Mouse (Mus musculus): ENCODE data around the gene Lap3. TPM values are rescaled to one million over a fixed set of nuclear protein-coding genes. Genes with fewer than 3 reads are reported as not detected.

Gene Lap3
- polyA plus RNA-seq (2016; fragmentation: Nextera tagmentation; extraction: Ambion mirVana): 72.5 and 73.7 TPM in 2 replicates

GRCm38 (mm10) chr5:45493191-45494092 lies at the start of gene Lap3:
Gene Lap3, plus strand, starts transcription at chr5:45493374.
- Histone ChIP-seq H3K4me1 (replicated peaks) (peaks cover 9% of the 10 kb centered on the region), H3K27me3 (replicated peaks) (peaks cover 13% of the 10 kb centered on the region), H3K9me3 (replicated peaks) (no peaks in the 10 kb centered on the region), H3K4me3 (peak within 1 kb of the TSS; percentile 72), H3K9ac (peak within 1 kb of the TSS; percentile 83), H3K4me2 (peak within 1 kb of the TSS; percentile 87), H3K27ac (ENCODE audit: poor library complexity, severe bottlenecking) (peak within 1 kb of the TSS; percentile 61; the same call in 1 of the 2 replicates), H3K36me3 (peaks cover 20% of the 10 kb centered on the region)
- peak; percentile 97 for ATAC-seq (ENCODE audit: insufficient number of reproducible peaks, low FRiP score)
- WGBS: under 1% methylated on average over 78 of the region's 78 CpGs

- no peak for ATAC-seq (ENCODE audit: insufficient number of reproducible peaks, low FRiP score)
- WGBS: 83% methylated on average over 8 of the region's 8 CpGs
- H3K36me3 ChIP-seq: peaks cover 29% of the 10 kb centered on the region
These were observed 48.9 kb upstream of the Lap3 start for GRCm38 (mm10) chr5:45444130-45444832.

GRCm38 (mm10) chr5:45448676-45449075 lies 44.5 kb upstream of the Lap3 start:
- no peak overlapping the region for H3K27ac ChIP-seq (ENCODE audit: poor library complexity, severe bottlenecking)
- 0 out of 2 replicates have a peak overlapping the region, but pooled peaks have one; percentile 81 for H3K9ac ChIP-seq
- WGBS: 46% methylated on average over 5 of the region's 5 CpGs
- H3K27me3 ChIP-seq (replicated peaks): 0 out of 2 replicates have a peak, but pooled peaks cover 6% of the 10 kb centered on the region
- no peaks in the 10 kb centered on the region for H3K9me3 ChIP-seq (replicated peaks)
- no peak for ATAC-seq (ENCODE audit: insufficient number of reproducible peaks, low FRiP score)
- H3K36me3 ChIP-seq: peaks cover 15% of the 10 kb centered on the region
- H3K4me3 ChIP-seq: peak overlapping the region; percentile 67
- peak overlapping the region; percentile 87 for H3K4me2 ChIP-seq
- H3K4me1 ChIP-seq (replicated peaks): peaks cover 10% of the 10 kb centered on the region

More at GRCm38 (mm10) chr5:45444130-45444832, 48.9 kb upstream of the Lap3 start:
- H3K4me3 ChIP-seq: no peak overlapping the region
- no peak overlapping the region for H3K27ac ChIP-seq (ENCODE audit: poor library complexity, severe bottlenecking)
- no peaks in the 10 kb centered on the region for H3K9me3 ChIP-seq (replicated peaks)
- peaks cover 9% of the 10 kb centered on the region for H3K4me1 ChIP-seq (replicated peaks)
- H3K9ac ChIP-seq: no peak overlapping the region
- H3K4me2 ChIP-seq: no peak overlapping the region
- no peaks in the 10 kb centered on the region for H3K27me3 ChIP-seq (replicated peaks)

GRCm38 (mm10) chr5:45449206-45449605 lies 44.0 kb upstream of the Lap3 start:
- Histone ChIP-seq H3K27me3 (replicated peaks) (peaks cover 8% of the 10 kb centered on the region; the same call in 1 of the 2 replicates), H3K36me3 (peaks cover 10% of the 10 kb centered on the region), H3K9ac (peak overlapping the region; percentile 81; the same call in 1 of the 2 replicates), H3K4me2 (peak overlapping the region; percentile 87), H3K4me3 (peak overlapping the region; percentile 67), H3K27ac (ENCODE audit: poor library complexity, severe bottlenecking) (no peak overlapping the region), H3K4me1 (replicated peaks) (peaks cover 10% of the 10 kb centered on the region), H3K9me3 (replicated peaks) (no peaks in the 10 kb centered on the region)
- 1% methylated on average over 8 of the region's 8 CpGs for WGBS
- no peak for ATAC-seq (ENCODE audit: insufficient number of reproducible peaks, low FRiP score)

GRCm38 (mm10) chr5:45449831-45450716 lies 43.1 kb upstream of the Lap3 start, which contains the start of gene Qdpr:
Gene Qdpr, minus strand, starts transcription at chr5:45450236.
- H3K4me2 ChIP-seq: peak within 1 kb of the TSS; percentile 87
- H3K9ac ChIP-seq: peak within 1 kb of the TSS; percentile 81
- H3K27me3 ChIP-seq (replicated peaks): peaks cover 10% of the 10 kb centered on the region; the same call in 1 of the 2 replicates
- peak; percentile 100 for ATAC-seq (ENCODE audit: insufficient number of reproducible peaks, low FRiP score)
- peak within 1 kb of the TSS; percentile 75 for H3K27ac ChIP-seq (ENCODE audit: poor library complexity, severe bottlenecking)
- under 1% methylated on average over 69 of the region's 70 CpGs for WGBS
- H3K36me3 ChIP-seq: peaks cover 5% of the 10 kb centered on the region
- peaks cover 10% of the 10 kb centered on the region for H3K4me1 ChIP-seq (replicated peaks)
- peak within 1 kb of the TSS; percentile 67 for H3K4me3 ChIP-seq
- H3K9me3 ChIP-seq (replicated peaks): no peaks in the 10 kb centered on the region

GRCm38 (mm10) chr5:45453451-45453850 lies 39.7 kb upstream of the Lap3 start, which contains the start of gene Clrn2:
Gene Clrn2, plus strand, starts transcription at chr5:45453751.
- no peaks in the 10 kb centered on the region for H3K9me3 ChIP-seq (replicated peaks)

GRCm38 (mm10) chr5:45454456-45454855 lies 38.7 kb upstream of the Lap3 start:
- 37% methylated on average over 9 of the region's 9 CpGs for WGBS
- no peak overlapping the region for H3K4me3 ChIP-seq
- H3K27ac ChIP-seq (ENCODE audit: poor library complexity, severe bottlenecking): no peak overlapping the region
- H3K36me3 ChIP-seq: no peaks in the 10 kb centered on the region
- H3K9me3 ChIP-seq (replicated peaks): no peaks in the 10 kb centered on the region
- no peak for ATAC-seq (ENCODE audit: insufficient number of reproducible peaks, low FRiP score)
- H3K27me3 ChIP-seq (replicated peaks): peaks cover 10% of the 10 kb centered on the region; the same call in 1 of the 2 replicates
- no peak overlapping the region for H3K4me2 ChIP-seq
- H3K9ac ChIP-seq: no peak overlapping the region
- H3K4me1 ChIP-seq (replicated peaks): no peaks in the 10 kb centered on the region

More at GRCm38 (mm10) chr5:45453451-45453850, 39.7 kb upstream of the Lap3 start, which contains the start of gene Clrn2:
- 75% methylated on average over 6 of the region's 6 CpGs for WGBS
- Histone ChIP-seq H3K4me3 (no peak within 1 kb of the TSS), H3K4me2 (no peak within 1 kb of the TSS), H3K4me1 (replicated peaks) (peaks cover 9% of the 10 kb centered on the region), H3K36me3 (no peaks in the 10 kb centered on the region), H3K27ac (ENCODE audit: poor library complexity, severe bottlenecking) (no peak within 1 kb of the TSS), H3K27me3 (replicated peaks) (peaks cover 10% of the 10 kb centered on the region; the same call in 1 of the 2 replicates), H3K9ac (no peak within 1 kb of the TSS)
- no peak for ATAC-seq (ENCODE audit: insufficient number of reproducible peaks, low FRiP score)

- H3K36me3 ChIP-seq: no peaks in the 10 kb centered on the region
- H3K4me2 ChIP-seq: no peak overlapping the region
- H3K4me1 ChIP-seq (replicated peaks): no peaks in the 10 kb centered on the region
- no peak for ATAC-seq (ENCODE audit: insufficient number of reproducible peaks, low FRiP score)
- H3K27me3 ChIP-seq (replicated peaks): peaks cover 14% of the 10 kb centered on the region
- H3K9me3 ChIP-seq (replicated peaks): no peaks in the 10 kb centered on the region
- no peak overlapping the region for H3K27ac ChIP-seq (ENCODE audit: poor library complexity, severe bottlenecking)
- 27% methylated on average over 7 of the region's 7 CpGs for WGBS
- H3K9ac ChIP-seq: no peak overlapping the region
- no peak overlapping the region for H3K4me3 ChIP-seq
These were observed 20.2 kb upstream of the Lap3 start for GRCm38 (mm10) chr5:45472880-45473450.

GRCm38 (mm10) chr5:45473521-45473920 lies 19.7 kb upstream of the Lap3 start:
- no peak overlapping the region for H3K4me2 ChIP-seq
- no peaks in the 10 kb centered on the region for H3K9me3 ChIP-seq (replicated peaks)
- H3K9ac ChIP-seq: no peak overlapping the region
- H3K4me3 ChIP-seq: no peak overlapping the region
- peaks cover 14% of the 10 kb centered on the region for H3K27me3 ChIP-seq (replicated peaks)
- no peaks in the 10 kb centered on the region for H3K4me1 ChIP-seq (replicated peaks)
- 93% methylated on average over 1 of the region's 1 CpGs for WGBS
- no peak for ATAC-seq (ENCODE audit: insufficient number of reproducible peaks, low FRiP score)
- H3K27ac ChIP-seq (ENCODE audit: poor library complexity, severe bottlenecking): no peak overlapping the region
- H3K36me3 ChIP-seq: no peaks in the 10 kb centered on the region

GRCm38 (mm10) chr5:45474215-45474614 lies 19.0 kb upstream of the Lap3 start:
- Histone ChIP-seq H3K4me2 (no peak overlapping the region), H3K9me3 (replicated peaks) (no peaks in the 10 kb centered on the region), H3K36me3 (no peaks in the 10 kb centered on the region), H3K4me3 (no peak overlapping the region), H3K9ac (no peak overlapping the region), H3K27me3 (replicated peaks) (peaks cover 14% of the 10 kb centered on the region), H3K27ac (ENCODE audit: poor library complexity, severe bottlenecking) (no peak overlapping the region), H3K4me1 (replicated peaks) (no peaks in the 10 kb centered on the region)
- no peak for ATAC-seq (ENCODE audit: insufficient number of reproducible peaks, low FRiP score)
- 24% methylated on average over 6 of the region's 6 CpGs for WGBS

Measured in heart, embryonic 12.5 days (tissue).